Mouse (Mus musculus) gastrocnemius, postnatal 36 days (tissue): ENCODE results near the gene Dnaaf2. TPM values are rescaled to one million over a fixed set of nuclear protein-coding genes. Genes with fewer than 3 reads are reported as not detected.

Experiments used
- microRNA-seq, 2 experiments: library from miRNA; unstranded; fragments of <30 nt; microRNA quantifications; one replicate each; pipeline ENCODE4 v1.2.0; 2021
- total RNA-seq, 2 experiments: library from RNA; stranded (reverse); gene quantifications; 2 replicates each; pipeline ENCODE4 v1.2.3; 2021

The Dnaaf2 gene
- total RNA-seq, 2 experiments from 2014 or later: 0.33 to 0.44 TPM

Small RNA genes within 50 kb of the gene (microRNA-seq; reads per million reads assigned to microRNA genes)
- gene Gm47287: 0 reads per million in 2 experiments
- 1.4 to 3.0 reads per million in 2 experiments for gene Gm47295

Other genes with a start within 250 kb of the Dnaaf2 start
- gene Rps29, start 39.2 kb downstream of the Dnaaf2 start, total RNA-seq: 100 to 1,000 TPM; 736 to 913 TPM
- not detected for gene Lrr1, start 29.6 kb downstream of the Dnaaf2 start, total RNA-seq
- 100 to 1,000 TPM; 256 to 308 TPM for gene Rpl36al, start 14.3 kb downstream of the Dnaaf2 start, total RNA-seq
- 1 to 10 TPM; 6.5 to 7.7 TPM for gene Mgat2, start 14.3 kb downstream of the Dnaaf2 start, total RNA-seq
- gene Gm49383, start 1.3 kb downstream of the Dnaaf2 start, total RNA-seq: 1 to 10 TPM; 1.9 to 3.2 TPM
- gene Gm49384, start 5.8 kb upstream of the Dnaaf2 start, total RNA-seq: 1 to 10 TPM; 1.5 to 1.8 TPM
- under 1 TPM; 0.30 to 0.33 TPM for gene Pole2, start 29.8 kb upstream of the Dnaaf2 start, total RNA-seq
- gene Klhdc1, start 42.7 kb upstream of the Dnaaf2 start, total RNA-seq: 10 to 100 TPM; 17.2 to 19.6 TPM
- gene Klhdc2, start 98.3 kb upstream of the Dnaaf2 start, total RNA-seq: 100 to 1,000 TPM; 102 to 105 TPM
- 10 to 100 TPM; 15.9 to 21.6 TPM for gene Nemf, start 158.7 kb upstream of the Dnaaf2 start, total RNA-seq
- gene Arf6, start 173.7 kb upstream of the Dnaaf2 start, total RNA-seq: 10 to 100 TPM; 18.3 to 20.9 TPM
- not detected for gene Gm9887, start 174.0 kb upstream of the Dnaaf2 start, total RNA-seq